In genomic region chr1:192259146-192259545, GRCm38 (mm10) we compare ENCODE assay signal across 26 mouse cellular contexts.
"Had no signal": no experiment of that assay in that cellular context is flagged by ENCODE, and none has a peak within 500 bp of the region (broad histone marks: within the 10 kb centered on the region; RNA-seq: fewer than 3 reads in every experiment).

No protein-coding gene starts in this region.

- DNase-seq: cerebellum, adult 2 months; cerebellum, adult 8-10 months; cerebellum, adult 9-10 months; cerebellum, adult 9-11 months; cerebellum, postnatal 10 days; cerebellum, postnatal 14 days; cerebellum, postnatal 25 days; cerebellum, postnatal 36 days; embryo, embryonic 11 days; forebrain, postnatal 0 days; gastrocnemius, adult 2 months; gastrocnemius, postnatal 10 days; gastrocnemius, postnatal 14 days; gastrocnemius, postnatal 25 days; gastrocnemius, postnatal 36 days; heart, adult 18-20 months; heart, adult 2 months had no signal

- H3K27me3 ChIP-seq: embryonic facial prominence, embryonic 12.5 days; embryonic facial prominence, embryonic 13.5 days; embryonic facial prominence, embryonic 15.5 days; forebrain, embryonic 12.5 days; forebrain, embryonic 13.5 days; forebrain, embryonic 15.5 days had no signal

- H3K36me3 ChIP-seq: embryonic facial prominence, embryonic 10.5 days; embryonic facial prominence, embryonic 12.5 days; embryonic facial prominence, embryonic 13.5 days; embryonic facial prominence, embryonic 15.5 days; forebrain, embryonic 10.5 days; forebrain, embryonic 12.5 days; forebrain, embryonic 15.5 days had no signal

- H3K4me3 ChIP-seq: embryonic facial prominence, embryonic 10.5 days; embryonic facial prominence, embryonic 12.5 days; embryonic facial prominence, embryonic 13.5 days; embryonic facial prominence, embryonic 15.5 days; erythroblast, embryonic 14.5 days; forebrain, embryonic 10.5 days; forebrain, embryonic 12.5 days; forebrain, embryonic 13.5 days; forebrain, embryonic 15.5 days; gastrocnemius, adult 2 months; heart, adult 2 months had no signal

- H3K9me3 ChIP-seq: embryonic facial prominence, embryonic 10.5 days; embryonic facial prominence, embryonic 12.5 days; embryonic facial prominence, embryonic 13.5 days; embryonic facial prominence, embryonic 15.5 days; forebrain, embryonic 10.5 days; forebrain, embryonic 12.5 days; forebrain, embryonic 13.5 days; forebrain, embryonic 15.5 days had no signal

- H3K4me1 ChIP-seq: embryonic facial prominence, embryonic 10.5 days; embryonic facial prominence, embryonic 12.5 days; embryonic facial prominence, embryonic 13.5 days; embryonic facial prominence, embryonic 15.5 days; forebrain, embryonic 10.5 days; forebrain, embryonic 12.5 days; forebrain, embryonic 13.5 days; forebrain, embryonic 15.5 days had no signal

- H3K27ac ChIP-seq: embryonic facial prominence, embryonic 10.5 days; embryonic facial prominence, embryonic 12.5 days; embryonic facial prominence, embryonic 13.5 days; embryonic facial prominence, embryonic 15.5 days; forebrain, embryonic 12.5 days; forebrain, embryonic 13.5 days; forebrain, embryonic 15.5 days; gastrocnemius, adult 2 months; heart, adult 2 months had no signal
